Mouse (Mus musculus) CH12.LX (cell line): ENCODE data around the gene Mvb12b. TPM values are rescaled to one million over a fixed set of nuclear protein-coding genes. Genes with fewer than 3 reads are reported as not detected.
A peak's percentile ranks its signal among the peaks of the same experiment; 100 is the strongest.

Experiments
- DNase-seq: peaks from one replicate; pipeline ENCODE4 v3.0.0-alpha.2; 2013; ENCODE audit errors: extremely low read depth
- H3K27ac ChIP-seq: 2 replicates; pipeline ENCODE4 v1.5.1; 2012; ENCODE audit warnings: low read depth, mild to moderate bottlenecking, control low read depth, moderate library complexity; ENCODE audit not compliant: insufficient read depth
- H3K27me3 ChIP-seq: replicated peaks from 2 replicates; pipeline ENCODE3; 2012; ENCODE audit warnings: inconsistent platforms
- H3K36me3 ChIP-seq, 2 experiments: replicated peaks in 1 of 2; 2 replicates each; pipeline versions ENCODE3 to v1.6.1; 2012; ENCODE audit warnings: inconsistent platforms in 1 of 2, low read length in 1 of 2, mild to moderate bottlenecking in 1 of 2, mixed read lengths in 1 of 2, moderate library complexity in 1 of 2; ENCODE audit not compliant: control insufficient read depth in 1 of 2, insufficient read depth in 1 of 2
- H3K4me1 ChIP-seq, 2 experiments: 2 replicates each; pipeline ENCODE4 v1.6.1; 2012; ENCODE audit warnings: inconsistent platforms in 1 of 2, moderate library complexity in 1 of 2; ENCODE audit not compliant: insufficient read depth in 2 of 2, control insufficient read depth in 1 of 2
- H3K4me2 ChIP-seq: 2 replicates; pipeline ENCODE4 v1.6.1; 2012; ENCODE audit warnings: low read depth, mild to moderate bottlenecking, control low read depth; ENCODE audit not compliant: poor library complexity, insufficient read depth, severe bottlenecking
- H3K4me3 ChIP-seq, 3 experiments: fragments of 150-350 bp in 1 of 3; sonication (generic) in 1 of 3; replicated peaks in 1 of 3; 2 replicates each; pipeline versions ENCODE3 to v1.5.1; 2011 to 2012; ENCODE audit warnings: low read depth in 2 of 3, low read length in 2 of 3, mild to moderate bottlenecking in 2 of 3, moderate library complexity in 2 of 3, control low read depth in 1 of 3, improper control_type of control experiment in 1 of 3, inconsistent platforms in 1 of 3, mixed read lengths in 1 of 3; ENCODE audit not compliant: poor library complexity in 1 of 3
- H3K79me2 ChIP-seq: replicated peaks from 2 replicates; pipeline ENCODE4 v1.6.1; 2012; ENCODE audit warnings: mild to moderate bottlenecking, moderate library complexity; ENCODE audit not compliant: control insufficient read depth, poor library complexity, insufficient read depth, severe bottlenecking; ENCODE audit errors: extremely low read depth
- H3K9ac ChIP-seq: 2 replicates; pipeline ENCODE4 v1.6.1; 2012; ENCODE audit warnings: low read depth, mild to moderate bottlenecking, control low read depth, moderate library complexity; ENCODE audit not compliant: insufficient read depth
- H3K9me3 ChIP-seq: replicated peaks from 2 replicates; pipeline ENCODE3; 2012; ENCODE audit warnings: low read length, inconsistent platforms, mixed read lengths
- MAFK ChIP-seq: IDR thresholded peaks from 2 replicates; pipeline ENCODE4 v1.6.1; 2011; ENCODE audit warnings: low read length, improper control_type of control experiment; ENCODE audit not compliant: insufficient replicate concordance
- MAZ ChIP-seq: IDR thresholded peaks from 2 replicates; pipeline ENCODE4 v1.6.1; 2012; ENCODE audit warnings: low read depth, mild to moderate bottlenecking, inconsistent platforms, low read length, improper control_type of control experiment, moderate library complexity
- SMC3 ChIP-seq: IDR thresholded peaks from 2 replicates; pipeline ENCODE4 v1.6.1; 2011; ENCODE audit warnings: low read depth, low read length, improper control_type of control experiment
- TBP ChIP-seq: conservative IDR thresholded peaks from 2 replicates; pipeline ENCODE4 v1.6.1; 2011; ENCODE audit warnings: low read depth, low read length, improper control_type of control experiment
- TCF12 ChIP-seq: IDR thresholded peaks from 2 replicates; pipeline ENCODE4 v1.6.1; 2014; ENCODE audit warnings: low read depth, mild to moderate bottlenecking, inconsistent platforms, low read length, improper control_type of control experiment
- USF2 ChIP-seq: conservative IDR thresholded peaks from 2 replicates; pipeline ENCODE4 v1.6.1; 2011; ENCODE audit warnings: low read depth, low read length, improper control_type of control experiment
- ZKSCAN1 ChIP-seq: IDR thresholded peaks from 2 replicates; pipeline ENCODE4 v1.6.1; 2012; ENCODE audit warnings: low read depth, inconsistent platforms, low read length, improper control_type of control experiment, borderline replicate concordance
- ZNF384 ChIP-seq: IDR thresholded peaks from 2 replicates; pipeline ENCODE4 v1.6.1; 2012; ENCODE audit warnings: low read depth, low read length, improper control_type of control experiment, inconsistent platforms
- dilution Hi-C: fragments of 300-500 bp; cut with MboI; formaldehyde crosslinking; loops from 2 replicates; pipeline ENCODE4 v1.14.3; 2020; ENCODE audit warnings: low sequenced_read_pairs; ENCODE audit not compliant: extremely low pct_unique_long_range_greater_than_20kb, extremely low pct_ligation_motif_present
- in situ Hi-C: fragments of 300-500 bp; cut with MboI; formaldehyde crosslinking; loops from 3 replicates; pipeline ENCODE4 v1.14.3; 2019; ENCODE audit warnings: low sequenced_read_pairs, low pct_ligation_motif_present, low pct_unique_long_range_greater_than_20kb, mixed read lengths
- polyA plus RNA-seq: library from polyadenylated mRNA; unstranded; fragments of >175 nt; gene quantifications from 2 replicates; pipeline ENCODE4 v1.2.1, GENCODE M21; 2012; ENCODE audit warnings: low read depth; ENCODE audit not compliant: insufficient read length
- total RNA-seq, 2 experiments: library from RNA; depleted of rRNA; stranded (reverse); fragments of 300-350 nt in 1 of 2; fragments of >200 nt in 1 of 2; gene quantifications; 2 replicates each; pipeline ENCODE4 v1.2.3; 2012 to 2014

Gene Mvb12b
- total and polyA plus RNA-seq, 3 experiments = 3.0 to 16.7 (median 5.3) TPM

DNA sequence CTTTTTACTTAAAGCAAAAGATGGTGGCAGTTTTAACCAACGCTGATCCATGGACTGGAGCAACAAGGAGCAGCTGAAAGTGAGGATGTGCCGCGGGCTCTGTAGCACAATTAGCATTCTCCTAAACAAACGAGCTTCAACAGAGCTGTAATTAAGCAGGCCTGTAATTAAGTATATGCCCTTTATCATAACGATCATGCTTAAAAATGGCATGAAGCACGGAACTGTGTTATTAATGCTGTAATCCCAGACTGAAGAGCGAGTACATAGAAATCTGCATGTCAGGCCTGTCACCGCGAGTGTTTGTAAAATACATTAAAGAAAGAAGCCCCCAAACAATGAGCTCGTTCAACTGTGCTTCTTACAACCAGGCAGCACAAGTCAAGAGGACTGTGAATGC is 128.3 kb downstream of the Mvb12b start:
- TF ChIP-seq TCF12 = no peak
- no peak for TF ChIP-seq MAFK
- TF ChIP-seq ZNF384 = no peak
- no peak for TF ChIP-seq USF2
- TF ChIP-seq, all 38 proteins: peak for 0
- H3K9ac ChIP-seq = no peak overlapping the region
- H3K79me2 ChIP-seq = no peaks in the 10 kb centered on the region
- peaks cover 2 to 30% of the 10 kb centered on the region in 2 experiments; a peak in 3 of 4 replicates for H3K4me1 ChIP-seq
- H3K36me3 ChIP-seq = peaks cover 0 to 2% of the 10 kb centered on the region in 2 experiments
- dilution Hi-C loops = no loop called here
- in situ Hi-C loops = loop anchor here (5.0 to 25.0 kb wide), 2 partner anchors 33 to 878 kb away; no protein-coding TSS in a partner anchor
- no peak overlapping the region for H3K4me3 ChIP-seq
- H3K27ac ChIP-seq = no peak overlapping the region
- H3K27me3 ChIP-seq = no peaks in the 10 kb centered on the region
- H3K4me2 ChIP-seq = no peak overlapping the region
- DNase-seq = no peak
- H3K9me3 ChIP-seq = no peaks in the 10 kb centered on the region

DNA sequence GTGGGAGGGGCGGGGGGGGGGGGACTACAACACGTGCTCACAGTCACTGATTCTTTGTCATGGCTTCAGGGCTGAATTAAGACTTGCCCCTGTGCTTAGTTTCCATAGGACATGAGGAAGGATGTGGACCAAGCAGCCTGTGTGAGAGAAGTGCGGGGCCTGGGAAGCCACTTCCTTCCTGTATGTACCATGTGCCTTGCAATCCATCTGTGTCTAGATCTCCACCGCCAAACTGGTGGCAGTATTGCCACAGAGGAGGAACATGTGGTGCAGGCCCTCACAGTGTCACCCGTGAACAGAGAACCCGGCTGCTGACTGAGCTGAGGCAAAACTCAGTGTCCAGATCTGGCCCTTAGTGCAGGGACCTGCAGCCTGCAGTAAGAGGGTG is 132.1 kb downstream of the Mvb12b start:
- Histone ChIP-seq H3K36me3 (peaks cover 0 to 5% of the 10 kb centered on the region in 2 experiments), H3K4me1 (peaks cover 2 to 17% of the 10 kb centered on the region in 2 experiments; a peak in 3 of 4 replicates)
- TF ChIP-seq ZNF384 (no peak), TBP (no peak), SMC3 (no peak), MAZ (no peak)

DNA sequence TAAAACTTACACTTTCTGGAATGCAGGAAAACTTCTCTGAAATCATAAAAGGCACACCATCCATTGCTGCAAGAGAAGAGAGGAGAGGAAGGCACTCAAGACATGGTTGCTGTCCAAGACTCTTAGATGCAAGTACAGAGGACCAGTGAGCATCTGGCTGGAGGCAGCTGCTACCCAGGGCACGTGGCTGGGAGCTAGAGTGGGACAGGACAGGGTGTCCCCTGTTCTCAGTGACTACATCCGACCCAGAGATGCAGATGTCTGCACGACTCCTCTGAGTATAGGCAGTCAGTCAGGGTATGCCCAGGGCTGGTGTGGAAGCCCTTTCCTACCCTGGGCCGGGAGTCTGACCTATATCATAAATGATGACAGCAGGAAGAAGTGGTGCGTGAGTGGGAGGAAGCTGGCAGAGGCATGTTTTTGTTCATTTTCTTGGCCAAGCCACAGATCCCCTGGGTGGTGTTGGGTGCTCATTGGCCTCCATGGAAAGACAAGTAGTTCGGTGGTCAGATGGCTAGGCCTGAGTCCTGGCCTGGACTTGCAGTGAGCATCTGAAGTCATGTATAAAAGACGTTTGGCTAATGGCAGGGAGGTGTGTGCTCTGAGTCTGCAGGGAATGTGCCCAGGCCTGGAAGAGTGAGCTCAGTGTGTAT is 132.6 kb downstream of the Mvb12b start:
- Histone ChIP-seq H3K9ac (no peak overlapping the region), H3K36me3 (peaks cover 0 to 8% of the 10 kb centered on the region in 2 experiments), H3K27me3 (no peaks in the 10 kb centered on the region), H3K4me3 (no peak overlapping the region), H3K4me2 (no peak overlapping the region), H3K27ac (no peak overlapping the region), H3K9me3 (no peaks in the 10 kb centered on the region), H3K4me1 (peaks cover 2 to 17% of the 10 kb centered on the region in 2 experiments; a peak in 3 of 4 replicates), H3K79me2 (no peaks in the 10 kb centered on the region)
- dilution Hi-C loops = no loop called here
- in situ Hi-C loops = loop anchor here (5.0 to 25.0 kb wide), 2 partner anchors 37 to 882 kb away; no protein-coding TSS in a partner anchor
- TF ChIP-seq ZNF384 (no peak), ZKSCAN1 (no peak)
- DNase-seq = no peak

More for the DNA sequence above, 132.1 kb downstream of the Mvb12b start:
- dilution Hi-C loops = no loop called here
- no peak overlapping the region for H3K9ac ChIP-seq
- no peak overlapping the region for H3K27ac ChIP-seq
- no peaks in the 10 kb centered on the region for H3K27me3 ChIP-seq
- in situ Hi-C loops = loop anchor here (5.0 to 25.0 kb wide), 2 partner anchors 37 to 882 kb away; no protein-coding TSS in a partner anchor
- no peak overlapping the region for H3K4me3 ChIP-seq
- peak; percentile 41 for DNase-seq
- no peak overlapping the region for H3K4me2 ChIP-seq
- H3K79me2 ChIP-seq = no peaks in the 10 kb centered on the region
- no peaks in the 10 kb centered on the region for H3K9me3 ChIP-seq
